Mouse (Mus musculus): ENCODE results near the gene Adamtsl5. TPM values are rescaled to one million over a fixed set of nuclear protein-coding genes. Genes with fewer than 3 reads are reported as not detected.
A peak's percentile ranks its signal among the peaks of the same experiment; 100 is the strongest.

The Adamtsl5 gene
- polyA plus RNA-seq, 2 experiments: 6.7 to 16.5 TPM

DNA sequence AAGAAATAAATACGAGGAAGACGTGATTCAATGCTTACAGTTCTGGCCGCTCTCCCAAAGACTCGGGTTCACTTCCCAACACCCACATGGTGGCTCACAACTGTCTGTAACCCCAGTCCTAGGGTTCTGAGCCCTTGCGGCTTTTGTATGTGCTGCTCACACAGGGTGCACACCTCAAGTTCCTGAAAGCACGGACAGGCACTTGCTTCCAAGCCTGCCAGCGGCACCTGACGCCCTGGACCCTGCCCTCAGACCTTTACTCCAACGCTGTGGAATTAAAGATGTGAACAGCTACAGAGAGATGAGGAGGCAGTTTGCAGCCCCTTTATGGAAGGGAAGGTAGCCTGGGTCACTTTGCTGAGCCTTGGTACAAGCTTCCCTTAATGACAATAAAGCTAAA, 42.5 kb upstream of the Adamtsl5 start:
- no peak overlapping the region for H3K9ac ChIP-seq (ENCODE audit: low read depth, low read length, severe bottlenecking)
- H3K4me2 ChIP-seq (replicated peaks; ENCODE audit: low read depth, low read length, severe bottlenecking): no peak overlapping the region
- no peak overlapping the region for H3K27ac ChIP-seq (replicated peaks; ENCODE audit: low read depth, low read length)
- no peak for TF ChIP-seq POLR2A (IDR thresholded peaks at IDR 0.05; ENCODE audit: borderline replicate concordance, extremely low read depth, insufficient read depth, insufficient read length)
- WGBS: 88% methylated on average over 9 of the region's 9 CpGs
- no peak overlapping the region for H3K4me3 ChIP-seq (replicated peaks; ENCODE audit: low read length)
- ATAC-seq (ENCODE audit: low FRiP score, low read depth) (no peak), DNase-seq (ENCODE audit: low spot score) (no peak)
- peaks cover 52% of the 10 kb centered on the region for H3K36me3 ChIP-seq (ENCODE audit: control insufficient read depth, insufficient read depth, low read length)
- no peaks in the 10 kb centered on the region for H3K9me3 ChIP-seq (ENCODE audit: control insufficient read depth, low read length)
- peaks cover 9% of the 10 kb centered on the region for H3K4me1 ChIP-seq (ENCODE audit: control insufficient read depth, insufficient read depth, low read length)
- no peaks in the 10 kb centered on the region for H3K27me3 ChIP-seq (ENCODE audit: control insufficient read depth, insufficient read depth, low read length)

GRCm38 (mm10) chr10:80389185-80389708, 41.0 kb upstream of the Adamtsl5 start:
- H3K4me2 ChIP-seq (replicated peaks; ENCODE audit: low read depth, low read length, severe bottlenecking): no peak overlapping the region
- no peak overlapping the region for H3K4me3 ChIP-seq (replicated peaks; ENCODE audit: low read length)
- ATAC-seq (ENCODE audit: low FRiP score, low read depth): no peak
- TF ChIP-seq POLR2A (IDR thresholded peaks at IDR 0.05; ENCODE audit: borderline replicate concordance, extremely low read depth, insufficient read depth, insufficient read length): no peak
- WGBS: 64% methylated on average over 4 of the region's 4 CpGs
- H3K27me3 ChIP-seq (ENCODE audit: control insufficient read depth, insufficient read depth, low read length): no peaks in the 10 kb centered on the region
- H3K36me3 ChIP-seq (ENCODE audit: control insufficient read depth, insufficient read depth, low read length): peaks cover 44% of the 10 kb centered on the region
- no peak overlapping the region for H3K9ac ChIP-seq (ENCODE audit: low read depth, low read length, severe bottlenecking)
- no peaks in the 10 kb centered on the region for H3K9me3 ChIP-seq (ENCODE audit: control insufficient read depth, low read length)
- H3K4me1 ChIP-seq (ENCODE audit: control insufficient read depth, insufficient read depth, low read length): peaks cover 22% of the 10 kb centered on the region
- no peak for DNase-seq (ENCODE audit: low spot score)
- no peak overlapping the region for H3K27ac ChIP-seq (replicated peaks; ENCODE audit: low read depth, low read length)

GRCm38 (mm10) chr10:80388731-80389130, 40.5 kb upstream of the Adamtsl5 start:
- WGBS: 11% methylated on average over 2 of the region's 2 CpGs
- H3K4me2 ChIP-seq (replicated peaks; ENCODE audit: low read depth, low read length, severe bottlenecking): no peak overlapping the region
- peaks cover 23% of the 10 kb centered on the region for H3K4me1 ChIP-seq (ENCODE audit: control insufficient read depth, insufficient read depth, low read length)
- H3K36me3 ChIP-seq (ENCODE audit: control insufficient read depth, insufficient read depth, low read length): peaks cover 42% of the 10 kb centered on the region
- H3K9me3 ChIP-seq (ENCODE audit: control insufficient read depth, low read length): no peaks in the 10 kb centered on the region
- H3K27me3 ChIP-seq (ENCODE audit: control insufficient read depth, insufficient read depth, low read length): no peaks in the 10 kb centered on the region
- TF ChIP-seq POLR2A (IDR thresholded peaks at IDR 0.05; ENCODE audit: borderline replicate concordance, extremely low read depth, insufficient read depth, insufficient read length): no peak
- no peak overlapping the region for H3K9ac ChIP-seq (ENCODE audit: low read depth, low read length, severe bottlenecking)
- no peak overlapping the region for H3K27ac ChIP-seq (replicated peaks; ENCODE audit: low read depth, low read length)
- ATAC-seq (ENCODE audit: low FRiP score, low read depth): no peak
- DNase-seq (ENCODE audit: low spot score): no peak
- no peak overlapping the region for H3K4me3 ChIP-seq (replicated peaks; ENCODE audit: low read length)

- Histone ChIP-seq H3K27me3 (ENCODE audit: control insufficient read depth, insufficient read depth, low read length) (no peaks in the 10 kb centered on the region), H3K4me2 (replicated peaks; ENCODE audit: low read depth, low read length, severe bottlenecking) (peak within 1 kb of the TSS; percentile 91), H3K36me3 (ENCODE audit: control insufficient read depth, insufficient read depth, low read length) (peaks cover 41% of the 10 kb centered on the region), H3K9ac (ENCODE audit: low read depth, low read length, severe bottlenecking) (peak within 1 kb of the TSS; percentile 89), H3K9me3 (ENCODE audit: control insufficient read depth, low read length) (no peaks in the 10 kb centered on the region), H3K27ac (replicated peaks; ENCODE audit: low read depth, low read length) (peak within 1 kb of the TSS; percentile 87), H3K4me1 (ENCODE audit: control insufficient read depth, insufficient read depth, low read length) (peaks cover 23% of the 10 kb centered on the region), H3K4me3 (replicated peaks; ENCODE audit: low read length) (peak within 1 kb of the TSS; percentile 87)
- ATAC-seq (ENCODE audit: low FRiP score, low read depth) (peak; percentile 74), DNase-seq (ENCODE audit: low spot score) (peak; percentile 84)
- TF ChIP-seq POLR2A (IDR thresholded peaks at IDR 0.05; ENCODE audit: borderline replicate concordance, extremely low read depth, insufficient read depth, insufficient read length): peak; percentile 84
- 0% methylated on average over 6 of the region's 61 CpGs for WGBS
Observed at GRCm38 (mm10) chr10:80387522-80387959, 39.3 kb upstream of the Adamtsl5 start, which contains the start of gene Mex3d. Mex3d (minus strand) TSS chr10:80387659.

- Histone ChIP-seq H3K4me2 (replicated peaks; ENCODE audit: low read depth, low read length, severe bottlenecking) (peak overlapping the region; percentile 90), H3K9me3 (ENCODE audit: control insufficient read depth, low read length) (no peaks in the 10 kb centered on the region), H3K36me3 (ENCODE audit: control insufficient read depth, insufficient read depth, low read length) (peaks cover 41% of the 10 kb centered on the region), H3K4me1 (ENCODE audit: control insufficient read depth, insufficient read depth, low read length) (peaks cover 23% of the 10 kb centered on the region), H3K4me3 (replicated peaks; ENCODE audit: low read length) (peak overlapping the region; percentile 87), H3K27ac (replicated peaks; ENCODE audit: low read depth, low read length) (peak overlapping the region; percentile 87), H3K9ac (ENCODE audit: low read depth, low read length, severe bottlenecking) (peak overlapping the region; percentile 89), H3K27me3 (ENCODE audit: control insufficient read depth, insufficient read depth, low read length) (no peaks in the 10 kb centered on the region)
- ATAC-seq (ENCODE audit: low FRiP score, low read depth): no peak
- TF ChIP-seq POLR2A (IDR thresholded peaks at IDR 0.05; ENCODE audit: borderline replicate concordance, extremely low read depth, insufficient read depth, insufficient read length): no peak
- no peak for DNase-seq (ENCODE audit: low spot score)
- 0% methylated on average over 36 of the region's 94 CpGs for WGBS
Observed at GRCm38 (mm10) chr10:80386735-80387471, 38.7 kb upstream of the Adamtsl5 start.

All from limb, embryonic 14.5 days (tissue).